Mouse (Mus musculus) spleen, adult 2 months (tissue): ENCODE data around the gene Zcchc14. TPM values are rescaled to one million over a fixed set of nuclear protein-coding genes. Genes with fewer than 3 reads are reported as not detected.
A peak's percentile ranks its signal among the peaks of the same experiment; 100 is the strongest.

Source experiments
- DNase-seq, 2 experiments: peaks; one replicate each; pipeline versions ENCODE4 v3.0.0 to v3.0.0-alpha.2; 2012 to 2021; ENCODE audit warnings: low spot score in 2 of 2, low read depth in 1 of 2
- H3K27ac ChIP-seq: fragments of 200-500 bp; 2 replicates; pipeline ENCODE4 v1.5.1; 2012; ENCODE audit warnings: low read length, inconsistent platforms; ENCODE audit not compliant: insufficient read depth
- H3K27me3 ChIP-seq: fragments of 200-500 bp; 2 replicates; pipeline ENCODE4 v1.6.1; 2012; ENCODE audit warnings: mild to moderate bottlenecking, moderate library complexity, low read length, inconsistent platforms; ENCODE audit not compliant: control insufficient read depth, insufficient read depth
- H3K36me3 ChIP-seq: fragments of 200-500 bp; 2 replicates; pipeline ENCODE4 v1.6.1; 2012; ENCODE audit warnings: mild to moderate bottlenecking, low read length, inconsistent platforms; ENCODE audit not compliant: control insufficient read depth, insufficient read depth
- H3K4me1 ChIP-seq: fragments of 200-500 bp; 2 replicates; pipeline ENCODE4 v1.6.1; 2011; ENCODE audit warnings: inconsistent platforms; ENCODE audit not compliant: control insufficient read depth, insufficient read depth, insufficient read length
- H3K4me3 ChIP-seq: fragments of 200-500 bp; 2 replicates; pipeline ENCODE4 v1.5.1; 2011; ENCODE audit warnings: mild to moderate bottlenecking, inconsistent platforms; ENCODE audit not compliant: insufficient read depth, insufficient read length; ENCODE audit errors: extremely low read depth
- CTCF ChIP-seq: fragments of 200-500 bp; IDR thresholded peaks from 2 replicates; pipeline ENCODE4 v1.5.1; 2011; ENCODE audit warnings: mild to moderate bottlenecking, inconsistent platforms; ENCODE audit not compliant: insufficient read depth, insufficient read length, insufficient replicate concordance; ENCODE audit errors: extremely low read depth
- POLR2A ChIP-seq: fragments of 200-500 bp; IDR thresholded peaks from 2 replicates; pipeline ENCODE4 v1.6.1; 2011; ENCODE audit warnings: low read depth, low read length, inconsistent platforms
- WGBS: fragments of 180-500 bp; shearing (Covaris S2); methylation state at CpG from one replicate; pipeline ENCODE4 v1.1.7; 2018; 5-methylcytosine and 5-hydroxymethylcytosine counted together
- polyA plus RNA-seq: library from polyadenylated mRNA; depleted of rRNA; stranded (reverse); fragments of >200 nt; gene quantifications from 2 replicates; pipeline ENCODE4 v1.2.3, GENCODE M21; 2012

Gene Zcchc14
- polyA plus RNA-seq, 1 experiment: 8.2 TPM

DNA sequence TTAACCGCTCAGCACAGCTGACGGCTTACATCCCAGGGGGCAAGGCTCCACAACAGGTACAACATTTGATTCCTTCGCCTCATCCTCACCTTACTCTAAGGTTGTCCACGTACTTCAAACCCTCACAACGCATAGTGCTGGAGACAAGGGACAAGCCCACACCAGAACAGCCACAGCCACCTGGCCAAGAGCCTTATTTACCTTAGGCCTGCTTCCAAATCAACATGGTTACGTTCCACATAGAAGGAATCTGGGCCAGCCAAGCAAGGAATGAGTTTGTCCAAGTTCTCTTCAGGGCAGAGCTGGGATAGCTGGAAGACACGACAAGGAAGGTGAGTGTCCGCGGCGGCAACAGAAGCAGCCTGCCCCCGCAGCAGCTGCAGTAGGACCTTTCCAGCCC, 42.8 kb downstream of the Zcchc14 start:
- no peaks in the 10 kb centered on the region for H3K27me3 ChIP-seq
- WGBS: 89% methylated on average over 11 of the region's 11 CpGs

DNA sequence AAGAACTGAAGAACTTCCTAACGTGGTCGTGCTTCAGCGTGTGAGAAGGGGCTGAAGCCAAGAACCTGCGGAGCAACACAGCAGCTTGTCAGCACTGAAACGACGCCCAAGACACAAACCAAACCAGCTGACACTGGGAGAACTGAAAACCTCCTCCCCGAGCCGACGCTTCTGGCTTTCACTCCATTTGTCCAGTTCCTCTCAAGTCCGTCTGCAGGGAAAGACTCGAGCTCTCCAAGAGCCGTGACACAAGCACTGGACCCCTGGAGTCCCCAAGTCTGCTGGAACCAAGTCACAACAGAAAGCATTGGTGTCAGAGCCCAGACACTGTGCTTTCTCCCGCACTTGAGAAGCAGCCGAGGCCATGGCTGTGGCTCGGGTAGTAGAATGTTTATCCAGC, 43.5 kb downstream of the Zcchc14 start:
- no peaks in the 10 kb centered on the region for H3K4me1 ChIP-seq
- no peak for TF ChIP-seq CTCF
- TF ChIP-seq POLR2A: no peak
- H3K27me3 ChIP-seq: no peaks in the 10 kb centered on the region
- no peak overlapping the region for H3K27ac ChIP-seq
- no peaks in the 10 kb centered on the region for H3K36me3 ChIP-seq
- no peak for DNase-seq
- WGBS: 88% methylated on average over 15 of the region's 15 CpGs
- H3K4me3 ChIP-seq: no peak overlapping the region

More for the DNA sequence above, 42.8 kb downstream of the Zcchc14 start:
- no peak overlapping the region for H3K27ac ChIP-seq
- H3K4me3 ChIP-seq: no peak overlapping the region
- no peak for DNase-seq
- H3K4me1 ChIP-seq: no peaks in the 10 kb centered on the region
- TF ChIP-seq CTCF (no peak), POLR2A (no peak)
- no peaks in the 10 kb centered on the region for H3K36me3 ChIP-seq

DNA sequence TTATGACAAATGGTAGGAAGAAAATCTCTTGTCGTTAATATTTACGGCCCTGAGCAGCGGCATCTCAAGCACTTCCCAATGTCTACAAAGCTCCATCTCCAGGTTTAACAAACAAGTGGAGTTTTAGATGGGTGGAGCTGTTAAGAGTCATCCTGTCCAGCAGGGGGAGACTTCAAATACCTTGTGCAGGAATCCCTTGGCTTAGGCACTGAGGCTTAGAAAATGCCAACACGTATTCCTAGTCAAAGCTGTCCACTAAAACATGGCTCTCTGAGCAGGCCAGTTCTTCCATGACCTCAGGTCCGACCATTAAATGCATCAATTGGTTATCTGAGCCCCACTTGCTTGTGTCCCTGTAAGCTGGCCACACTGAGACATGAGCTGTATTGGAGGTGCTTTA, 45.0 kb downstream of the Zcchc14 start:
- H3K4me3 ChIP-seq: no peak overlapping the region
- no peaks in the 10 kb centered on the region for H3K4me1 ChIP-seq
- DNase-seq: no peak
- no peaks in the 10 kb centered on the region for H3K27me3 ChIP-seq
- no peaks in the 10 kb centered on the region for H3K36me3 ChIP-seq
- WGBS: 86% methylated on average over 5 of the region's 5 CpGs
- H3K27ac ChIP-seq: no peak overlapping the region
- no peak for TF ChIP-seq POLR2A
- no peak for TF ChIP-seq CTCF

DNA sequence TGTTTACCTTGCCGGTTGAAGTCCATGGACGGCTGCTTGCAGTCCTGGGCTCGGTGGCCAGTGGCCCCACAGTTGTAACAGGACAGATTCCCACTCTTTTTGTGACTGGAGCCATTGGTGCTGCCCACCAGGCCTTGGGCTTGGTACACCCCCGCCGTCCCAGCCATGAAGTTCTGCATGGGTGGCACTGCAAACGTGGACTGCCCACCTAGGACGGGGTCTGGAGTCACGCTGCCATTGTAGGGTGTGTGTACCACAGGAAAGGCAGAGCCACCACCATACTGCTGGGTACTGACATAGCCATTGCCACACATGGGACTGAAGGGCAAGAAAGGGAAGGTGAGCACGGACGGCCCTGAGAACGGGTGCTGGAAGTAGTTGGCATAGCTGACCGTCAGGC, 48.9 kb downstream of the Zcchc14 start:
- DNase-seq: no peak
- WGBS: 94% methylated on average over 12 of the region's 12 CpGs

DNA sequence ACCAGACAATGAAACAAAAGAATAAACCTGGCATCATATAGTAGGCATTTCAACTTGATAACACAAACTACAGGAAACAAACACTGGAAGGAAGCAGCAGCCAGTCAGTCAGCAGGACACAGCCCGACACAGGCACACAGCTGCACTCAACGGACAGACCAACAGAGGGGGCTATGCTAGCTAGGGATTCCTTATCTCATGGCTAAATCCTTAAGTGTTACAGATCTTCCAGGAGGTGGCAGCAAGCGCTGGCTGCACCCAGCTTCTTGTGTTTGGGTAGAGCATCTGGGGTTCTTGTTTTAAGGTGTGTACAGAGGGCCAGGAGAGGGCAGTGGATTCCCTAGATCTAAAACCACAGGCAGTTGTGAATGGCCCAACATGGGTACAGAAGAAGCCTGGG, 49.8 kb downstream of the Zcchc14 start:
- Histone ChIP-seq H3K4me3 (no peak overlapping the region), H3K36me3 (peaks cover 4% of the 10 kb centered on the region; the same call in 1 of the 2 replicates), H3K27ac (no peak overlapping the region), H3K4me1 (no peaks in the 10 kb centered on the region), H3K27me3 (no peaks in the 10 kb centered on the region)
- DNase-seq: peak in 1 of 2 experiments; percentile 27
- WGBS: 10% methylated on average over 3 of the region's 3 CpGs
- TF ChIP-seq CTCF (peak; percentile 37; the same call in 1 of the 2 replicates), POLR2A (no peak)

More for the DNA sequence above, 48.9 kb downstream of the Zcchc14 start:
- Histone ChIP-seq H3K36me3 (peaks cover 2% of the 10 kb centered on the region; the same call in 1 of the 2 replicates), H3K27me3 (no peaks in the 10 kb centered on the region), H3K4me3 (no peak overlapping the region), H3K27ac (no peak overlapping the region), H3K4me1 (no peaks in the 10 kb centered on the region)
- no peak for TF ChIP-seq CTCF
- no peak for TF ChIP-seq POLR2A

DNA sequence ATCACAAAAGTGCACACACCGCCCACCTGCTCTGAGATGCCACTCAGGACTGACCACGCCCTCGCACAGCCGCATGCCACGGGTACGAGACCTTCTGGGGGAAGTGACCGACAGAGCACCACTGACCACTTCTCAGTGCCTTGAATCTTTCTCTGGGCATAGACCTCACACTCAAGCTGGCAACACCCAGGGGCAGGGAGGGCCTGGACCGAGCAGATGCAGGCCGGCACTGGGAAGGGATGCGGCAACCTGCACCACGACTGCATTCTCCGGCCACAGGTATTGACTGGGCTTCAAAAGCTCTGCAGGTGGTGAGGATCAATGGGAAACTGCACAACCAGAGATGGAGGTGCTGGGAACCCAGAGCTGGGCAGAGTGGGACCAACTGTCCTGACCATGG, 50.3 kb downstream of the Zcchc14 start:
- H3K36me3 ChIP-seq: peaks cover 5% of the 10 kb centered on the region
- TF ChIP-seq POLR2A (no peak), CTCF (no peak)
- DNase-seq: no peak
- no peak overlapping the region for H3K27ac ChIP-seq
- H3K4me1 ChIP-seq: no peaks in the 10 kb centered on the region
- H3K27me3 ChIP-seq: no peaks in the 10 kb centered on the region
- H3K4me3 ChIP-seq: no peak overlapping the region
- 94% methylated on average over 12 of the region's 12 CpGs for WGBS

DNA sequence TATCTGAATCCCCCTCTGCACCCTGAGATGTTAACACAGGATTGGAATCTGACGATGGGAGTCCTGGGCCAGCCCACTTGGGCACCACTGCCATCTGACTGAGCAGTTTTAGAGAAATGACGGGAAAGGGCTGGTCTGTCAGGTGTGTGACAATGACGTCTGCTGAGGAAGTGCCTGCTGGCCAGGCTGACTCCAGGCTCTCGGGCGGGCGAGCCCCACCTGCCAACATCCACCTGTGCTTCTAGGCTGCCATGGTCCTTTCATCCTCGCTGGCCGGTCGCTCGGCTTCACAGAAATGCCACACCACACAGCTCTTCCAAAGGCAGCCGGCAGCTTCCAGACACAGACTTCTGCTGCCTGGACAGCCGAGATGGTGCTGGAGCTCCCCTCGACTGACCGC, 52.9 kb downstream of the Zcchc14 start:
- no peaks in the 10 kb centered on the region for H3K4me1 ChIP-seq
- H3K36me3 ChIP-seq: peaks cover 13% of the 10 kb centered on the region
- DNase-seq: no peak
- H3K4me3 ChIP-seq: no peak overlapping the region
- H3K27ac ChIP-seq: no peak overlapping the region
- H3K27me3 ChIP-seq: no peaks in the 10 kb centered on the region
- 93% methylated on average over 14 of the region's 14 CpGs for WGBS
- TF ChIP-seq CTCF (no peak), POLR2A (no peak)
